Mouse (Mus musculus): ENCODE measurements around the gene Usp20.

GRCm38 (mm10) chr2:31060271-31060670, 78.2 kb downstream of the Usp20 start:
- TF ChIP-seq CTCF (IDR thresholded peaks at IDR 0.05; ENCODE audit: low read depth) (no peak), EP300 (IDR thresholded peaks at IDR 0.05; ENCODE audit: low read depth) (no peak)

Measured in heart, postnatal 0 days (tissue).